Mouse (Mus musculus) brain, adult 2 months (tissue): ENCODE results near the gene Stbd1.
A peak's percentile ranks its signal among the peaks of the same experiment; 100 is the strongest.

Experiments used
- DNase-seq: peaks from one replicate; pipeline ENCODE4 v3.0.0; 2011; ENCODE audit warnings: low read depth, low spot score

The Stbd1 gene

GRCm38 (mm10) chr5:92602691-92603690, at the start of gene Stbd1:
Gene Stbd1 (plus strand): TSS chr5:92603041.
- DNase-seq = peak; percentile 43

GRCm38 (mm10) chr5:92553939-92554338, 48.9 kb upstream of the Stbd1 start:
- DNase-seq = no peak

GRCm38 (mm10) chr5:92554443-92554842, 48.4 kb upstream of the Stbd1 start:
- no peak for DNase-seq

- peak; percentile 60 for DNase-seq
Observed at GRCm38 (mm10) chr5:92554891-92555511, 47.8 kb upstream of the Stbd1 start, which contains the start of gene Fam47e. Gene Fam47e (plus strand): TSS chr5:92555069.

GRCm38 (mm10) chr5:92555905-92556304, 46.9 kb upstream of the Stbd1 start:
- DNase-seq = no peak

- DNase-seq = no peak
Observed at GRCm38 (mm10) chr5:92557508-92557907, 45.3 kb upstream of the Stbd1 start.

- DNase-seq = no peak
Observed at GRCm38 (mm10) chr5:92560201-92560600, 42.6 kb upstream of the Stbd1 start.

GRCm38 (mm10) chr5:92562002-92562401, 40.8 kb upstream of the Stbd1 start:
- peak; percentile 16 for DNase-seq

GRCm38 (mm10) chr5:92571232-92571631, 31.6 kb upstream of the Stbd1 start:
- DNase-seq = no peak

GRCm38 (mm10) chr5:92579559-92579958, 23.3 kb upstream of the Stbd1 start:
- no peak for DNase-seq

- DNase-seq = no peak
Observed at GRCm38 (mm10) chr5:92585932-92586331, 16.9 kb upstream of the Stbd1 start.

GRCm38 (mm10) chr5:92595026-92595425, 7.8 kb upstream of the Stbd1 start:
- DNase-seq = no peak

GRCm38 (mm10) chr5:92596865-92597264, 6.0 kb upstream of the Stbd1 start:
- DNase-seq = no peak

- DNase-seq = peak; percentile 63
Observed at GRCm38 (mm10) chr5:92599030-92599429, 3.8 kb upstream of the Stbd1 start.

- no peak for DNase-seq
Observed at GRCm38 (mm10) chr5:92604452-92605247, 1.8 kb downstream of the Stbd1 start.

- DNase-seq = no peak
Observed at GRCm38 (mm10) chr5:92607492-92608229, 4.8 kb downstream of the Stbd1 start.

GRCm38 (mm10) chr5:92612756-92613155, 9.9 kb downstream of the Stbd1 start:
- DNase-seq = no peak

- no peak for DNase-seq
Observed at GRCm38 (mm10) chr5:92621883-92622282, 19.0 kb downstream of the Stbd1 start.

GRCm38 (mm10) chr5:92627896-92628295, 25.1 kb downstream of the Stbd1 start:
- DNase-seq = no peak

- no peak for DNase-seq
Observed at GRCm38 (mm10) chr5:92633526-92633925, 30.7 kb downstream of the Stbd1 start.

- no peak for DNase-seq
Observed at GRCm38 (mm10) chr5:92634916-92635315, 32.1 kb downstream of the Stbd1 start.
